Mouse (Mus musculus) kidney, postnatal 10 days (tissue): Measurements from ENCODE around the gene Acat3.
"Not testable (repeated sequence)": the region's sequence is repeated elsewhere in the genome, so short reads cannot be mapped to it uniquely, and the experiment has no call there.

Source experiments
- DNase-seq: peaks from one replicate; pipeline ENCODE4 v3.0.0; 2021; ENCODE audit warnings: mixed read lengths

The Acat3 gene

GRCm38 (mm10) chr17:12940151-12940805, at the start of gene Acat3:
Gene Acat3, minus strand, starts transcription at chr17:12940600.
- DNase-seq, result peak; percentile 36

GRCm38 (mm10) chr17:12988096-12988495, 47.7 kb upstream of the Acat3 start:
- not testable (repeated sequence) for DNase-seq

- no peak for DNase-seq
Measured at GRCm38 (mm10) chr17:12983988-12984387, 43.6 kb upstream of the Acat3 start.

- no peak for DNase-seq
Measured at GRCm38 (mm10) chr17:12978546-12978945, 38.1 kb upstream of the Acat3 start.

- no peak for DNase-seq
Measured at GRCm38 (mm10) chr17:12973851-12974250, 33.5 kb upstream of the Acat3 start.

GRCm38 (mm10) chr17:12967173-12967572, 26.8 kb upstream of the Acat3 start:
- DNase-seq, result no peak

- no peak for DNase-seq
Measured at GRCm38 (mm10) chr17:12963476-12963875, 23.1 kb upstream of the Acat3 start.

- peak; percentile 96 for DNase-seq
Measured at GRCm38 (mm10) chr17:12960331-12960873, 20.0 kb upstream of the Acat3 start, which contains the start of gene Acat2. Gene Acat2, minus strand, starts transcription at chr17:12960747.

GRCm38 (mm10) chr17:12959377-12959776, 19.0 kb upstream of the Acat3 start:
- DNase-seq, result not testable (repeated sequence)

GRCm38 (mm10) chr17:12956664-12957063, 16.3 kb upstream of the Acat3 start:
- no peak for DNase-seq

GRCm38 (mm10) chr17:12949669-12950068, 9.3 kb upstream of the Acat3 start:
- DNase-seq, result no peak

GRCm38 (mm10) chr17:12942459-12943162, 2.2 kb upstream of the Acat3 start:
- DNase-seq, result no peak

- DNase-seq, result no peak
Measured at GRCm38 (mm10) chr17:12941543-12942260, 1.3 kb upstream of the Acat3 start.

- not testable (repeated sequence) for DNase-seq
Measured at GRCm38 (mm10) chr17:12939377-12940148, 837 bp downstream of the Acat3 start.

- no peak for DNase-seq
Measured at GRCm38 (mm10) chr17:12938077-12938476, 2.3 kb downstream of the Acat3 start.

- no peak for DNase-seq
Measured at GRCm38 (mm10) chr17:12937412-12937970, 2.9 kb downstream of the Acat3 start.

- DNase-seq, result no peak
Measured at GRCm38 (mm10) chr17:12935719-12936118, 4.7 kb downstream of the Acat3 start.

- DNase-seq, result not testable (repeated sequence)
Measured at GRCm38 (mm10) chr17:12931576-12931975, 8.8 kb downstream of the Acat3 start.

GRCm38 (mm10) chr17:12925703-12926180, 14.7 kb downstream of the Acat3 start:
- DNase-seq, result no peak

GRCm38 (mm10) chr17:12925001-12925400, 15.4 kb downstream of the Acat3 start:
- DNase-seq, result no peak

GRCm38 (mm10) chr17:12921073-12921472, 19.3 kb downstream of the Acat3 start:
- no peak for DNase-seq
